Mouse (Mus musculus) heart, embryonic 11.5 days (tissue): ENCODE results near the gene Unc13d. TPM values are rescaled to one million over a fixed set of nuclear protein-coding genes. Genes with fewer than 3 reads are reported as not detected.

Source experiments
- ATAC-seq: fragments of 200-750 bp; cut with Nextera tagmentation; replicated peaks from 2 replicates; pipeline ENCODE4 v1.8.0; 2017; ENCODE audit warnings: moderate library complexity; ENCODE audit not compliant: insufficient number of reproducible peaks, low FRiP score, low TSS enrichment
- H3K27ac ChIP-seq: fragments of 300-500 bp; sonication (generic); 2 replicates; pipeline ENCODE4 v1.5.1; 2014; ENCODE audit warnings: mild to moderate bottlenecking, low read depth, low read length
- H3K27me3 ChIP-seq: fragments of 300-500 bp; sonication (generic); 2 replicates; pipeline ENCODE4 v1.6.1; 2014; ENCODE audit warnings: mild to moderate bottlenecking, low read length, mixed read lengths; ENCODE audit not compliant: control insufficient read depth, insufficient read depth
- H3K36me3 ChIP-seq: fragments of 300-500 bp; sonication (generic); 2 replicates; pipeline ENCODE4 v1.6.1; 2014; ENCODE audit warnings: mild to moderate bottlenecking, low read length, moderate library complexity, mixed read lengths; ENCODE audit not compliant: control insufficient read depth, insufficient read depth
- H3K4me1 ChIP-seq: fragments of 300-500 bp; sonication (generic); 2 replicates; pipeline ENCODE4 v1.6.1; 2014; ENCODE audit warnings: low read length; ENCODE audit not compliant: control insufficient read depth, insufficient read depth
- H3K4me2 ChIP-seq: fragments of 300-500 bp; sonication (generic); 2 replicates; pipeline ENCODE4 v1.6.1; 2014; ENCODE audit warnings: mild to moderate bottlenecking, moderate library complexity
- H3K4me3 ChIP-seq: fragments of 300-500 bp; sonication (generic); 2 replicates; pipeline ENCODE4 v1.5.1; 2014; ENCODE audit warnings: low read depth, low read length
- H3K9ac ChIP-seq: fragments of 300-500 bp; sonication (generic); 2 replicates; pipeline ENCODE4 v1.6.1; 2014; ENCODE audit warnings: mild to moderate bottlenecking, low read depth, low read length, moderate library complexity
- H3K9me3 ChIP-seq: fragments of 300-500 bp; sonication (generic); replicated peaks from 2 replicates; pipeline ENCODE4 v1.6.1; 2016; ENCODE audit warnings: low read length; ENCODE audit not compliant: control insufficient read depth
- whole genome bisulfite sequencing: fragments of 180-500 bp; shearing (Covaris S2); extraction: QIAGEN DNeasy Blood & Tissue Kit; methylation state at CpG from one replicate; pipeline ENCODE4 v1.1.7; 2014; ENCODE audit not compliant: insufficient replicate concordance; 5-methylcytosine and 5-hydroxymethylcytosine counted together
- polyA plus RNA-seq: library from polyadenylated mRNA; unstranded; fragments of >200 nt; fragmentation: Nextera tagmentation; extraction: Ambion mirVana; gene quantifications from 2 replicates; pipeline ENCODE4 v1.2.1, GENCODE M21; 2014

Gene Unc13d
- polyA plus RNA-seq, 1 experiment from 2014 or later: 2.6 TPM

GRCm38 (mm10) chr11:116064187-116064867, 13.4 kb downstream of the Unc13d start:
- Histone ChIP-seq H3K9ac (no peak overlapping the region), H3K36me3 (peaks cover 18% of the 10 kb centered on the region), H3K4me2 (no peak overlapping the region), H3K27me3 (no peaks in the 10 kb centered on the region), H3K27ac (no peak overlapping the region), H3K4me1 (no peaks in the 10 kb centered on the region), H3K9me3 (no peaks in the 10 kb centered on the region), H3K4me3 (no peak overlapping the region)
- no peak for ATAC-seq
- 56% methylated on average over 23 of the region's 23 CpGs for WGBS

- no peak overlapping the region for H3K9ac ChIP-seq
- peaks cover 24% of the 10 kb centered on the region for H3K36me3 ChIP-seq
- WGBS: 69% methylated on average over 13 of the region's 13 CpGs
- H3K27ac ChIP-seq: no peak overlapping the region
- H3K4me2 ChIP-seq: no peak overlapping the region
- no peak overlapping the region for H3K4me3 ChIP-seq
- no peaks in the 10 kb centered on the region for H3K27me3 ChIP-seq
- no peaks in the 10 kb centered on the region for H3K9me3 ChIP-seq
- no peak for ATAC-seq
- H3K4me1 ChIP-seq: no peaks in the 10 kb centered on the region
Observed at GRCm38 (mm10) chr11:116063562-116063961, 14.2 kb downstream of the Unc13d start.

DNA sequence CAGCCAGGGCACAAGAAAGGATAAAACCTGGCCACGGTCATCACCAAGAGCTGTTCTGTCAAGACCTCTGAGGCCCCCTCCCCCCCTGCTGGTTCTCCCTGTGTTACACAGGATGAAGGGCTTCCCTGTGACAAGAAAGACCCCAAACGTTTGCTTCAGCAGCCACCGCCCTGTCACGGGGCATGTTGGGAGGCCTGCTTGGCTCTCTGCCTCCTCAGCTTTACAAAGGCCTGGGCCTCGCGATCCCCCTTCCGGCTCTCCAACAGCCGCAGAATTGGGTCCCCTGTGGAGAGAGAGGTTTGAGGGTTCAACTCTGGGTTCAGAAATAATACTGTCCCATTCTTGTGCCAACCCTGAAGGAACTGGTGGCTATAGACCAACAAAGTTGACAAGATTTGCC, 15.2 kb downstream of the Unc13d start:
- ATAC-seq: no peak
- WGBS: 70% methylated on average over 8 of the region's 8 CpGs
- Histone ChIP-seq H3K9ac (no peak overlapping the region), H3K27me3 (no peaks in the 10 kb centered on the region), H3K9me3 (no peaks in the 10 kb centered on the region), H3K4me3 (no peak overlapping the region), H3K4me1 (peaks cover 6% of the 10 kb centered on the region), H3K4me2 (no peak overlapping the region), H3K36me3 (peaks cover 31% of the 10 kb centered on the region), H3K27ac (no peak overlapping the region)

- H3K9me3 ChIP-seq: no peaks in the 10 kb centered on the region
- H3K9ac ChIP-seq: no peak overlapping the region
- H3K4me3 ChIP-seq: no peak overlapping the region
- peaks cover 32% of the 10 kb centered on the region for H3K36me3 ChIP-seq
- peaks cover 13% of the 10 kb centered on the region for H3K4me1 ChIP-seq
- no peak overlapping the region for H3K27ac ChIP-seq
- H3K4me2 ChIP-seq: no peak overlapping the region
- ATAC-seq: no peak
- H3K27me3 ChIP-seq: no peaks in the 10 kb centered on the region
- WGBS: 81% methylated on average over 13 of the region's 13 CpGs
Observed at GRCm38 (mm10) chr11:116061641-116062415, 15.9 kb downstream of the Unc13d start.

DNA sequence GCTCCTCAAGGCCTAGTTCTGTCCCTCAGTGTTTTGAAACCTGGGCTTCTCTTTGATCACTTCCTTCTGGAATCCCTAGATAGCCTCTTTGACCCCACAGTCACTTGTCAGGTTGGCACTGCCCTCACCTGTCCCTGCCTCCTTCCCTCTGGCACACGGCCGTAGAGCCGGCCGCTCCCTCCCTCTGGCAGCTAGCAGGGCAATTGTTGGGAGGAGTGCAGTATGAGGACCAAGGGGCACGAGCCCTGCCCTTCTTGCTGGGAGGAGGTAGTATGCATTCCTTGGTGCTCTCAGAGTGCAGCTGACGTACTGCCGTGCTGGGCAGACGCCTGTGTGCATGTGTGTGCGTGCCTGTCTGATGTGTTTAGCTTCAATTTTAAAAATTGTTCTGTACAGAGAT, 17.2 kb downstream of the Unc13d start:
- no peak for ATAC-seq
- Histone ChIP-seq H3K4me2 (no peak overlapping the region), H3K9ac (no peak overlapping the region), H3K36me3 (peaks cover 42% of the 10 kb centered on the region), H3K4me3 (no peak overlapping the region), H3K9me3 (no peaks in the 10 kb centered on the region), H3K27ac (no peak overlapping the region), H3K27me3 (no peaks in the 10 kb centered on the region), H3K4me1 (peaks cover 19% of the 10 kb centered on the region)
- 89% methylated on average over 9 of the region's 9 CpGs for WGBS

DNA sequence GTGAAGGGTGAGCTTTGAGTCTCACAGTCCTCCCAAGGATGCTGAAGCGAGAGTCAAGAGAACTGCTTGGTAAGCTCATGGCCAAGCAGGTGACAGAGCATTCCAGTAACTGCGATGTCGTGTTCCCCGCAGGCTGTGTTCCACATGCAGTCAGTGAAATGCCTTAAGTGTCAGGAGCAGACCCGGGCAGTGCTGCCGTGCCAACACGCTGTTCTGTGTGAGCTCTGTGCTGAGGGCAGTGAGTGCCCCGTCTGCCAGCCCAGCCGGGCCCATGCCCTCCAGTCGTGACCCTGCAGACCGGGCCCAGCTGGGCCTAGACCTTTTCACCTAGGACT, 18.1 kb downstream of the Unc13d start:
- 95% methylated on average over 11 of the region's 11 CpGs for WGBS
- ATAC-seq: no peak
- Histone ChIP-seq H3K9me3 (no peaks in the 10 kb centered on the region), H3K4me2 (no peak overlapping the region), H3K36me3 (peaks cover 51% of the 10 kb centered on the region), H3K27me3 (no peaks in the 10 kb centered on the region), H3K27ac (no peak overlapping the region), H3K4me1 (peaks cover 19% of the 10 kb centered on the region), H3K9ac (no peak overlapping the region), H3K4me3 (no peak overlapping the region)

- no peak overlapping the region for H3K9ac ChIP-seq
- no peak for ATAC-seq
- H3K4me1 ChIP-seq: peaks cover 19% of the 10 kb centered on the region
- WGBS: 89% methylated on average over 17 of the region's 17 CpGs
- H3K27me3 ChIP-seq: no peaks in the 10 kb centered on the region
- peaks cover 57% of the 10 kb centered on the region for H3K36me3 ChIP-seq
- H3K4me2 ChIP-seq: no peak overlapping the region
- H3K4me3 ChIP-seq: no peak overlapping the region
- H3K9me3 ChIP-seq: no peaks in the 10 kb centered on the region
- H3K27ac ChIP-seq: no peak overlapping the region
Observed at GRCm38 (mm10) chr11:116058868-116059690, 18.7 kb downstream of the Unc13d start.

GRCm38 (mm10) chr11:116058022-116058614, 19.6 kb downstream of the Unc13d start:
- no peak overlapping the region for H3K4me2 ChIP-seq
- ATAC-seq: no peak
- peaks cover 19% of the 10 kb centered on the region for H3K4me1 ChIP-seq
- no peaks in the 10 kb centered on the region for H3K27me3 ChIP-seq
- H3K9me3 ChIP-seq: no peaks in the 10 kb centered on the region
- WGBS: 73% methylated on average over 12 of the region's 12 CpGs
- no peak overlapping the region for H3K4me3 ChIP-seq
- H3K36me3 ChIP-seq: peaks cover 64% of the 10 kb centered on the region
- no peak overlapping the region for H3K27ac ChIP-seq
- no peak overlapping the region for H3K9ac ChIP-seq
